Comparison of ENCODE assay signal across 28 mouse cellular contexts in the genomic region with DNA sequence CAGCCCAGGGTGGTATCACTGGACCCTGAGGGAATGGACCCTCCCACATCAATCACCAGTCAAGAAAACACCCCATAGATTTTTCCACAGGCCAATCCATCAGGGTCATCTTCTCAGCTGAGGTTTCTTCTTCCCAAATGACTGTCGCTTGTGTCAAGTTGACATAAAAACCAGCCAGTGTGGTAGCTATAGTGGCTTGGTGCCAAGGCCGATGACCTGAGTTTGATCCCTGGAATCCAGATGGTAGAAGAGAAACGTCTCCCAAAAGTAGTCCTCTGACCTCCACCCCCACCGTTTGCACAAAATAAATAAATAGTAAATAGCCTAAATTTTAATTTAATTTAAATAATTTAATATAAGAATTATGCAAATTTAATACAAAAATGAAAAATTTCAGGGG.
"Had no signal": no experiment of that assay in that cellular context is flagged by ENCODE, and none has a peak within 500 bp of the region (broad histone marks: within the 10 kb centered on the region; RNA-seq: fewer than 3 reads in every experiment).

No protein-coding gene starts in this region.

- H3K36me3 ChIP-seq: embryonic facial prominence, embryonic 10.5 days; embryonic facial prominence, embryonic 12.5 days; embryonic facial prominence, embryonic 13.5 days; embryonic facial prominence, embryonic 15.5 days; forebrain, embryonic 10.5 days; forebrain, embryonic 12.5 days; forebrain, embryonic 15.5 days had no signal

- H3K9me3 ChIP-seq: embryonic facial prominence, embryonic 10.5 days; embryonic facial prominence, embryonic 12.5 days; embryonic facial prominence, embryonic 13.5 days; embryonic facial prominence, embryonic 15.5 days; forebrain, embryonic 10.5 days; forebrain, embryonic 12.5 days; forebrain, embryonic 13.5 days; forebrain, embryonic 15.5 days had no signal

- H3K4me2 ChIP-seq: embryonic facial prominence, embryonic 12.5 days; embryonic facial prominence, embryonic 13.5 days; embryonic facial prominence, embryonic 15.5 days; forebrain, embryonic 12.5 days; forebrain, embryonic 13.5 days; forebrain, embryonic 15.5 days had no signal

- H3K27ac ChIP-seq: embryonic facial prominence, embryonic 10.5 days; embryonic facial prominence, embryonic 12.5 days; embryonic facial prominence, embryonic 13.5 days; embryonic facial prominence, embryonic 15.5 days; forebrain, embryonic 10.5 days; forebrain, embryonic 12.5 days; forebrain, embryonic 13.5 days; forebrain, embryonic 15.5 days; heart, adult 2 months had no signal

- DNase-seq: cerebellum, adult 2 months; cerebellum, adult 8-10 months; cerebellum, adult 9-10 months; cerebellum, adult 9-11 months; cerebellum, postnatal 10 days; cerebellum, postnatal 14 days; cerebellum, postnatal 25 days; cerebellum, postnatal 36 days; embryo, embryonic 11 days; forebrain, postnatal 0 days; gastrocnemius, postnatal 10 days; gastrocnemius, postnatal 14 days; gastrocnemius, postnatal 25 days; gastrocnemius, postnatal 36 days; heart, adult 11 months; heart, adult 18-20 months; heart, adult 2 months had no signal

- ATAC-seq: forebrain, embryonic 13.5 days; forebrain, embryonic 14.5 days; forebrain, embryonic 15.5 days; forebrain, embryonic 16.5 days; forebrain, postnatal 0 days had no signal

- H3K27me3 ChIP-seq: embryonic facial prominence, embryonic 12.5 days; embryonic facial prominence, embryonic 13.5 days; embryonic facial prominence, embryonic 15.5 days; forebrain, embryonic 13.5 days; forebrain, embryonic 15.5 days had no signal

- H3K4me3 ChIP-seq: embryonic facial prominence, embryonic 10.5 days; embryonic facial prominence, embryonic 12.5 days; embryonic facial prominence, embryonic 13.5 days; embryonic facial prominence, embryonic 15.5 days; erythroblast, embryonic 14.5 days; forebrain, embryonic 10.5 days; forebrain, embryonic 12.5 days; forebrain, embryonic 13.5 days; forebrain, embryonic 15.5 days; heart, adult 2 months had no signal

- H3K9ac ChIP-seq: embryonic facial prominence, embryonic 12.5 days; embryonic facial prominence, embryonic 13.5 days; embryonic facial prominence, embryonic 15.5 days; forebrain, embryonic 12.5 days; forebrain, embryonic 13.5 days; forebrain, embryonic 15.5 days; forebrain, postnatal 0 days had no signal
